Mouse (Mus musculus) lung, postnatal 0 days (tissue): ENCODE results near the gene Cuedc1.

ENCODE experiments used
- CTCF ChIP-seq: IDR thresholded peaks from 2 replicates; pipeline ENCODE4 v1.5.1; 2016; ENCODE audit warnings: antibody characterized with exemption, mild to moderate bottlenecking
- EP300 ChIP-seq: IDR thresholded peaks from 2 replicates; pipeline ENCODE4 v1.6.1; 2016; ENCODE audit warnings: antibody characterized with exemption, mild to moderate bottlenecking, control low read depth

DNA sequence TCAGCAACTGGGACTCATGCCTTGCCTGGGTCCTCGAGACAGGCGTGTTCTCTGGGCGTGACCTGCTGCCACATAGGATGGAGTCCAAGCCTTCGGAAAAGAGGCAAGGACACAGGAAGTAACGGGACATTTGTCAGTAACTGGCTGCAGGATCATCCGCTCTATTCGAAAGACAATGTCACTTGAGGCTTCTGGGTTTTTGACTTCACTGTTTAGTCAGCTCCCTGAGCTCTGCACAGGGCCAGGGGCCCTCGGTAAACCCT, 8.4 kb downstream of the Cuedc1 start:
- no peak for TF ChIP-seq EP300
- TF ChIP-seq CTCF = no peak
